Mouse (Mus musculus) heart, embryonic 15.5 days (tissue): ENCODE measurements at regions not wholly inside any gene's neighbourhood (a gene's known extent, or its start where the extent isn't known, plus 50 kb on each side); places are given as distances from the start of the nearest gene placed in this dataset.

Experiments
- ATAC-seq: fragments of 200-750 bp; cut with Nextera tagmentation; replicated peaks from 2 replicates; pipeline ENCODE4 v1.8.0; 2017; ENCODE audit warnings: low read depth, moderate TSS enrichment; ENCODE audit not compliant: insufficient number of reproducible peaks, insufficient read depth, low FRiP score
- H3K27ac ChIP-seq: fragments of 300-500 bp; sonication (generic); 2 replicates; pipeline ENCODE4 v1.5.1; 2015; ENCODE audit warnings: mild to moderate bottlenecking, inconsistent platforms
- H3K27me3 ChIP-seq: fragments of 300-500 bp; sonication (generic); 2 replicates; pipeline ENCODE4 v1.6.1; 2015; ENCODE audit warnings: inconsistent platforms
- H3K36me3 ChIP-seq: fragments of 300-500 bp; sonication (generic); 2 replicates; pipeline ENCODE4 v1.6.1; 2015; ENCODE audit warnings: mild to moderate bottlenecking, inconsistent platforms
- H3K4me1 ChIP-seq: fragments of 300-500 bp; sonication (generic); replicated peaks from 2 replicates; pipeline ENCODE4 v1.6.1; 2015; ENCODE audit warnings: inconsistent platforms
- H3K4me2 ChIP-seq: fragments of 300-500 bp; sonication (generic); 2 replicates; pipeline ENCODE4 v1.6.1; 2015; ENCODE audit warnings: inconsistent platforms, mild to moderate bottlenecking, moderate library complexity
- H3K4me3 ChIP-seq: fragments of 300-500 bp; sonication (generic); 2 replicates; pipeline ENCODE4 v1.5.1; 2015; ENCODE audit warnings: mild to moderate bottlenecking, inconsistent platforms
- H3K9ac ChIP-seq: fragments of 300-500 bp; sonication (generic); 2 replicates; pipeline ENCODE4 v1.6.1; 2015; ENCODE audit warnings: mild to moderate bottlenecking, inconsistent platforms
- H3K9me3 ChIP-seq: fragments of 300-500 bp; sonication (generic); replicated peaks from 2 replicates; pipeline ENCODE4 v1.6.1; 2016; ENCODE audit warnings: inconsistent platforms
- WGBS: fragments of 180-500 bp; shearing (Covaris S2); methylation state at CpG from one replicate; pipeline ENCODE4 v1.1.7; 2015; ENCODE audit warnings: mixed read lengths; 5-methylcytosine and 5-hydroxymethylcytosine counted together

DNA sequence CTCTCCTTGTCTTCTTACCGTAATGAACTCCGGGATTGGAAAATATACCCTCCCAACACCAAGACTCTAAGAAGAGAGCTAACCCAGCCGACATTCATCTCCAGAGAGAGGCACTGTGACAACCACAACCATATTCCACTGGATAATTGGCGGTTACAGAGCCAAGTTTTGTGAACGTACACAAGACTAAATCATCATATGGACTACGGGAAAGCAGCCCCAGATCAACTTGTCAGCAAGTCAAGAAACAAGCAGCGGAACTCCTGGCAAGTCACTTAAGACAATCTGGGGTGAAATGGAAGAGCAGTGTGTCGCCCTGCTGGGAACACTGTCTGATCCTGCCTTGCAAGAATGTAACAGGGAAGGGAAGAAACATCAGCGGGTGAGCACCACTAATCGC, 52.6 kb upstream of the Bach2 start:
- ATAC-seq = no peak
- H3K4me2 ChIP-seq = no peak overlapping the region
- H3K9ac ChIP-seq = no peak overlapping the region
- H3K36me3 ChIP-seq = no peaks in the 10 kb centered on the region
- 62% methylated on average over 10 of the region's 10 CpGs for WGBS
- H3K27ac ChIP-seq = no peak overlapping the region
- H3K4me1 ChIP-seq = peaks cover 3% of the 10 kb centered on the region; the same call in 1 of the 2 replicates
- H3K4me3 ChIP-seq = no peak overlapping the region
- H3K9me3 ChIP-seq = no peaks in the 10 kb centered on the region
- H3K27me3 ChIP-seq = no peaks in the 10 kb centered on the region

DNA sequence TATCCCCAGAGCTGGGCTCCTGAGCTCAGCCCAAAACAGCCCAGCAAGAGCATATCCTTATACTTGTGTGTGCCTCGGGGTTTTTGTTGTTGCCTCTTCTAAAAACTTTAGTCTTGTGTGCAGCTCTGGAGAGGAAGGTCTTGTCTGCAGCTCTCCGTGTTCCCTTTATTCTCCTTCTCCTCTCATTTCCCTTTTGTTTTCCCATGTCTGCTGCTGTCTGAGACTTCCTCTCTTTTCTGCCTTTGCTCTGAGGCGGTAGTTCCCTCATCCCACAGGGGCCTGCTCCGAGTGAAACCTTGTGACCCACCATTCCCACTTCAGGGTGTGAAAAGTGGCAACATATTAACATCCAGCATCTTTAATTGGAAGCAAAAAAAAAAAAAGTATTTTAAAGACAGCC, 51.5 kb upstream of the Bach2 start:
- no peak for ATAC-seq
- Histone ChIP-seq H3K36me3 (no peaks in the 10 kb centered on the region), H3K4me2 (no peak overlapping the region), H3K27ac (no peak overlapping the region), H3K4me3 (no peak overlapping the region), H3K9ac (no peak overlapping the region), H3K9me3 (no peaks in the 10 kb centered on the region), H3K4me1 (peaks cover 3% of the 10 kb centered on the region; the same call in 1 of the 2 replicates), H3K27me3 (no peaks in the 10 kb centered on the region)
- WGBS = 59% methylated on average over 4 of the region's 4 CpGs

DNA sequence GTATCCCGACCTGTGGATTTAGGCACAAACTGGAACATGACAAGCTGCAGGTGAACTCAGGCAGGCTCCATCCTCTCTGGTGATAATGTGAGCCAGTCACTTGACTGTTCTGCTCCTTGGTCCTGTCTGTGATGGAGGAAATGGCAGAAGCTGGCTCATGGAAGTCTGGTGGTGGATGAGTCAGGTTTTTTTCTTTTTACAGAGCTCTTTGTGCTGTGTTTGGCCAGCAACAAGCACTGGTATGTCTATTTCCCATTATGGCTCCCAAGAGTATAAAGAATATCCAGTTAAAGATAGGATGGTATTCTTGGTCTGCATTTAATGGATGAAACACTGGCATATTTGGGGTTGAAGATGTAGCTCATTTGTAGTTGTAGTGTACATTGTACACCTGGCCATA, 50.5 kb upstream of the Bach2 start:
- Histone ChIP-seq H3K9me3 (no peaks in the 10 kb centered on the region), H3K4me1 (peaks cover 3% of the 10 kb centered on the region; the same call in 1 of the 2 replicates), H3K27ac (no peak overlapping the region), H3K9ac (no peak overlapping the region), H3K36me3 (no peaks in the 10 kb centered on the region), H3K4me3 (no peak overlapping the region), H3K4me2 (no peak overlapping the region), H3K27me3 (no peaks in the 10 kb centered on the region)
- no peak for ATAC-seq
- 79% methylated on average over 1 of the region's 1 CpGs for WGBS

DNA sequence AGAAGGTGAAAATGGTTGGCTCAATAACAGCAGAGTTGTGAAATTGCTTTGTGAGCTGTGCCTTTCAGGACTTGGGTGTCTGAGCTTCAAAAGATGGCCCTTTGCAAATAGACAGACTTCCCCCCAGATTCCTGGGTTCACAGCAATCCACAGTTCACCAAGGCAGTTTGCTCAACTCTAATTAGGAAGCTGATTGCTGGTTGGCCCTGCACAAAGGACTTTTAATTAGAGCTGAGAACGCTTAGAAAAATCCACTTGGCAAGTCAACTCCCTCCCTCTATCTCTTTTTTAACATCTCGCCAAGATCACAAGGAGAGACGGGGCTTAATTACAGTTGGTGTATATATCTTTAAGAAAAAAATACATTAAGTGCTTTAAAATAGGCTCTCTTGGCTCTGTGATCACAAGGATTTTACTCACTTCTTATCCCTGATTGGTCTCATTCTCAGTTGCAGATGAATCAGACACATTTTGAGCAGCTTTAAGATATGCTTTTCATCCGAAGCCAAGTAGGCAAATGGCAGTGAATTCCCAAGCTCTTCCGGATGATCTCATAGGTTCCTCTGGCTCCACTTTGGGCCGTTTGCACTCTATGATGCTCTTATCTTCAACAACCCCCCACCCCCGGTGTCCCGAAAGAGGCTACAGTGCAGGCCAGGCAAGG, 49.7 kb upstream of the Bach2 start:
- H3K27me3 ChIP-seq = no peaks in the 10 kb centered on the region
- no peak overlapping the region for H3K4me2 ChIP-seq
- peaks cover 3% of the 10 kb centered on the region; the same call in 1 of the 2 replicates for H3K4me1 ChIP-seq
- H3K27ac ChIP-seq = no peak overlapping the region
- H3K36me3 ChIP-seq = no peaks in the 10 kb centered on the region
- no peak overlapping the region for H3K9ac ChIP-seq
- no peak overlapping the region for H3K4me3 ChIP-seq
- ATAC-seq = no peak
- no peaks in the 10 kb centered on the region for H3K9me3 ChIP-seq
- 46% methylated on average over 8 of the region's 8 CpGs for WGBS
